Mouse (Mus musculus): ENCODE data around the gene Slc6a8.

Gene Slc6a8

GRCm38 (mm10) chrX:73672879-73673618, at the start of gene Slc6a8:
Gene Slc6a8, plus strand, starts transcription at chrX:73673150.
- DNase-seq (ENCODE audit: low read depth, low spot score) = peak; percentile 66

GRCm38 (mm10) chrX:73626981-73627380, 46.0 kb upstream of the Slc6a8 start:
- no peak for DNase-seq (ENCODE audit: low read depth, low spot score)

DNA sequence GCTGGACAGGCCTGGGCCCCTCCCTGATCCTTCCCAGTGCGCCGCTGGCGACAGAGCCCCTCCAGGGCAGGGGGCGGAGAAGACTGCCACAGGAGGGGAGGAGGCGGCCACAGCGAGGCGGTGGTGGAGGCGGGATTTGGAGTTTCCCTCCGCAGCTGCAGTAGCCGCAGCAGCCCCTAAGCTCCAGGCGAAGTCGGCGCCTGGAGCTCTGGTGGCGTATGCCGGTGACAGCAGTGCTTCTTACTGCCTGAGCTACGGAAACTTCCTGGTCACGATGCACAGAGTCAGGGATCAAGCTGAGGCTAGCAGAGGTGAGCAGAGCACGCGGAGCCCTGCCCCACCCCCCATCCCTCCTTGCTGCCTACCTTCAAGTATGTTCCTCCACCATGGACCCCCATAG, 37.5 kb upstream of the Slc6a8 start:
- DNase-seq (ENCODE audit: low read depth, low spot score) = no peak

- no peak for DNase-seq (ENCODE audit: low read depth, low spot score)
These were observed 35.5 kb upstream of the Slc6a8 start for GRCm38 (mm10) chrX:73637415-73637814.

DNA sequence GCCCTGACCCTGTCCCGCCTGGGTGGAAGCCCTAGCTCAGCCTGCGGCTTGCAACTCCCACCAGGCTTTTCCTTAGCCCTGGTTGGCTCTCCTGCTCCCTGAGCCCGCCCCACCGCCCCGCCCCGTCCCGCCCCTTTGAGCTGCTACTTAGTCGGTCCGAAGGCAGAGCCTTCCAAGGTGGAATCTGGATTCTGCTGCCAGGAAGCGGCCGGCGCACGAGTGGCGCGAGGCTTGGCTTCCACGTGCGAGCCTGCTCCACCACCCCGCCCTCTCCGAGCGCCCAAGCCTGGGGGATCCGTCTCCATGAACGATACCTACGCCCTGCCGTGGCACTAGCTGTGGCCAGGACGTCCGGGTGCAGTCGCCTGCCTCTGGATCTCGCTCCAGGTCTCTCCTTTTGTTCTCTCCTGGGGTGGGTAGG, 33.7 kb upstream of the Slc6a8 start, which contains the start of gene Dusp9:
Gene Dusp9 (plus strand): TSS at position 165 of the 421 bp plus-strand sequence.
- no peak for DNase-seq (ENCODE audit: low read depth, low spot score)

DNA sequence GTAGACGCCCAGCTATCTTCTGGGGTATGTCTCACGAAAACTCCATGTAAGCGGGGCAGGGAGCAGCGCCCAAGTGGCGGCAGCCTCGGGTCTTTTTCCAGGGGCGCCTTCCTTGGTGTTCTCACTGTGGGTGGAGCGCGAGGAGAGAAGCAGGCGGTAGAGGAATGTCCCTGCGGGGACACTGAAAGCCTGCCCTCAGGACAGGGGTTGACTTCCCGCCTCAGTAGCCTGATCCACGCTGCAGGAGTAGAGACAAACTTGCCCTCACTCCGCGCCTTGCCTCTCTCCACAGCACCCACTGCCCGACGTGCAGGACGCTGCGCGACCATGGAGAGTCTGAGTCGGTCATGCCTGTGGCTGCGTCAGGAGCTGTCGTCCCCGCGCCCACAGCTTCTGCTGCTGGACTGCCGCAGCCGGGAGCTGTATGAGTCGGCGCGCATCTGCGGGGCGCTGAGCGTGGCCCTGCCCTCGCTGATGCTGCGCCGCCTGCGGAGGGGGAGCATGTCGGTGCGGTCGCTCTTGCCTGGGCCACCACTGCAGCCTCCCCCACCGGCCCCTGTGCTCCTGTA, 33.0 kb upstream of the Slc6a8 start:
- no peak for DNase-seq (ENCODE audit: low read depth, low spot score)

- no peak for DNase-seq (ENCODE audit: low read depth, low spot score)
These were observed 27.8 kb upstream of the Slc6a8 start for GRCm38 (mm10) chrX:73645121-73645520.

DNA sequence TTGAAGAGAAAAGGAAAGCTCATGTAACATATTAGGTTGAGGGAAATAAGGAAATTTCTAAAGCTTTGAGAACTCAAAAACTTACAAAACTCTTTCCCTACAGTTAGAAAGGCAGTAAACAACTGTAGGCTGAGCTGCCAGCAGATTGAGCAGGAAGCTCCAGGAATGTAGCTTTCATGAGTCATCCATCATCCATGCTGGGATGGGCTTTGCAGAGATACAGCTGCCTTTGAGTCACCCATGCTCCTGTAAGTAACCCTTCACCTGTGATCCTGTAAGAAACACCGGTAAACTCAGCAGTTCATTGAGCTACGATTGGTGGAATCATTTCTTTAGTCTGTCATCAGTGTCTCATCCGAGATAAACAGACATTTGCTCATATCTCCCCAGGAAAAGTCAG, 22.1 kb upstream of the Slc6a8 start:
- DNase-seq (ENCODE audit: low read depth, low spot score) = peak; percentile 77

DNA sequence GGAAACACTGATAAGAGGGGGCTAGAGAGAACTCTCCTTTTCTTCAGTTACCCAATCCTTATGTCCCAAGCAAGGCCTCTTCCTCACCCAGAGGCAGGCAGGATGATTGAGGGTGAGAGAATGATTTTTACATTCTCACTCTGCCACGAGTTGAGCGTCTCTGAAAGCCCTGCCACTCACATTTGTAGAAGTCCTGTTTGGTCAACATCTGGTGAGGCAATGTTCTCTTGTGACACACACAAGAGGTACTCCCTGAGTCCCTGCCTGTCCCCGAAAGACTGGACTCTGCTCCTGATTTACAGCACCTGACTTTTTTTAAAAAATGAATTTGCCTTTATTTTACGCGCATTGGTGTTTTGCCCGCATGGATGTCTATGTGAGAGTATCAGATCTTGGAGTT, 19.6 kb upstream of the Slc6a8 start:
- DNase-seq (ENCODE audit: low read depth, low spot score) = no peak

- DNase-seq (ENCODE audit: low read depth, low spot score) = peak; percentile 88
These were observed 18.8 kb upstream of the Slc6a8 start for GRCm38 (mm10) chrX:73654177-73654576.

GRCm38 (mm10) chrX:73655529-73655928, 17.4 kb upstream of the Slc6a8 start:
- peak; percentile 72 for DNase-seq (ENCODE audit: low read depth, low spot score)

- DNase-seq (ENCODE audit: low read depth, low spot score) = no peak
These were observed 14.6 kb upstream of the Slc6a8 start for GRCm38 (mm10) chrX:73658391-73658790.

GRCm38 (mm10) chrX:73658936-73659574, 13.9 kb upstream of the Slc6a8 start:
- DNase-seq (ENCODE audit: low read depth, low spot score) = no peak

DNA sequence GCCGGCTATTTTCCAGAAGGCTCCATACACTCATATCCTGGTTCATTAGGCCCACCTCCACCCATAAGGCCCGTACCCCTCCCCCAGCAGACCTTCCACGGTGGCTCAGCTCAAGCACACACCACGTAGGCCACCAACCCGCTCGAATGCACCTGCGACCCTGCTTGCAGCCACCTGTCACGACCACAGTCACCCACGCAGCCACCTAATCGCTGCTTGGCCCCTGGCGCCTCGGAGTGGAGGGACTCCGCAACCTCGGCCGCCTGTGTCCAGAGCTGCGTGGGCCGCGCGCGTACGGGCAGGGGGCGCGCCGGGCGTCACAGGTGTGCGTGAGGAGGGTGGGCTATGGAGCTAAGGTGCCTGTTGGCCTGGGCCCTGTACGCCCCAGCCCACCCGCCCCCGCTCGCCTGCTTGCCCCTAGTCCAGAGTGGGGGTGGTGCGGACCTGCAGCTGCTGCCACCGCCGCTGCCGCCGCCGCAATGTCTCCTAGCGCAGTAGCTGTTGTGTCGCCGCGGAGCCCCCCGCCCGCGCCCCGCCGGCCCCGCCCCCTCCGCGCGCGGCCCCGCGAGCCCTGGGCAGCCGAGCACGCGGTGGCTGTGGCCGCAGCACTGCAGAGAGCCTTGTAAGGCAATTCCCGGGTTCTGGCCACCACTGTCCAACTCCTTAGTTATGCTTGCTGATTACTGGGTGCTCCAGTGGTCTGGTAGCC, 13.2 kb upstream of the Slc6a8 start, which contains the start of gene Pnck:
Gene Pnck (minus strand): TSS at position 543 of the 709 bp plus-strand sequence.
- no peak for DNase-seq (ENCODE audit: low read depth, low spot score)

- no peak for DNase-seq (ENCODE audit: low read depth, low spot score)
These were observed 12.7 kb upstream of the Slc6a8 start for GRCm38 (mm10) chrX:73660284-73660665.

- peak; percentile 35 for DNase-seq (ENCODE audit: low read depth, low spot score)
These were observed 9.8 kb upstream of the Slc6a8 start for GRCm38 (mm10) chrX:73663143-73663542.

DNA sequence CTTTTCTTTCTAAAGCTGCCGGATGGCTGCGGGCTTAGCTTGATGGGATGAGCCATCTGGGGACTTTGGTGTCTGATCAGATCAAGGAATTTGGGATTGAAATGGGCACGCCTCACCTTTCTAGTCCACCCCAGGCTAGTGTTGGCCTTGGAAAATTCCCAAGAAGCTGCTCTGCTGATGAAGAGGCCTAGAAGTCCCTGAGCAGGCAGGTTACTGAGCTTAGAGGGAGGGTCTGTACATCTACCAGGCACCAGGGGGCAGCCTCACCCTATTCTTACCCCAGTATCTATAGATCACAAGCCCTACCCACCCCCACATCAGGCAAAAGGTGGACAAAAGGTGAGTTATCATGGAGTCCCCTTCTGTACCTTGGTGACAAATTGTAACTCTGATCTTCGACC, 919 bp upstream of the Slc6a8 start:
- peak; percentile 81 for DNase-seq (ENCODE audit: low read depth, low spot score)

DNA sequence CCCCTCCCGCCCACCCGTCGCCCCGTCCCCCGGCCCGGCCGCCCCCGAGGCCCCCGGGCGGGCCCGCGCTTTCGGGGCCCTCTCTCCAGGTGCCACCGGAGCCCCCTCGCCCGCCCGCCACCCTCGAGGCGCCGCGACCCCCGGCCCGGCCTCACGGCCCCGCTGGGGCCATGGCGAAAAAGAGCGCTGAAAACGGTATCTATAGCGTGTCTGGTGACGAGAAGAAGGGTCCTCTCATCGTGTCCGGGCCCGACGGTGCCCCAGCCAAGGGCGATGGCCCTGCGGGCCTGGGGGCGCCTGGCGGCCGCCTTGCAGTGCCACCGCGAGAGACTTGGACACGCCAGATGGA, 643 bp downstream of the Slc6a8 start:
- DNase-seq (ENCODE audit: low read depth, low spot score) = no peak

GRCm38 (mm10) chrX:73673968-73674661, 1.2 kb downstream of the Slc6a8 start:
- DNase-seq (ENCODE audit: low read depth, low spot score) = peak; percentile 48

- DNase-seq (ENCODE audit: low read depth, low spot score) = peak; percentile 72
These were observed 2.3 kb downstream of the Slc6a8 start for GRCm38 (mm10) chrX:73675231-73675630.

GRCm38 (mm10) chrX:73676668-73677067, 3.7 kb downstream of the Slc6a8 start:
- DNase-seq (ENCODE audit: low read depth, low spot score) = no peak

GRCm38 (mm10) chrX:73684156-73684555, 11.2 kb downstream of the Slc6a8 start:
- DNase-seq (ENCODE audit: low read depth, low spot score) = no peak
